Mouse (Mus musculus): ENCODE data around the gene Hectd1. TPM values are rescaled to one million over a fixed set of nuclear protein-coding genes. Genes with fewer than 3 reads are reported as not detected.

Gene Hectd1
- total RNA-seq, 2 experiments from 2014 or later: 58.2 to 83.8 TPM

DNA sequence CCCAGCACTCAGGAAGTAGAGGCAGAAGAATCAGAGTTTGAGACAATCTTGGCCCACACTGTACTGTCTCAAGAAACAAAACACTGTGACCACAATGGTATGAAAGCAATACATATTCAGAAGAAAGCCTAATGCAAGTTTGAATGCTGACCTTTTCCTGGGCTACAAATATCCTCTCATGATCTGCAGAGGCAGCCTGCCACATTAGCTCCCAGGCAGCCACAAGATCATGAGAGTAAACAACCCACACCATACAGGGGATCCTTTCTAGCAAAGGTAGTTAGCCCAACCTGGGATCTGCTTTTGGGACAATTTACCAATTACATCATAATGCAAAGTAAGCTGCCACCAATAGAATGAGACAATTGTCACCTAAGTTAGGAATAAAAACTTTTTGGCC is 18.8 kb downstream of the Hectd1 start:
- ATAC-seq (replicated peaks; ENCODE audit: poor library complexity): no peak

- peak; percentile 91 for ATAC-seq (replicated peaks; ENCODE audit: poor library complexity)
Measured at GRCm38 (mm10) chr12:51784842-51785241, 44.5 kb downstream of the Hectd1 start.

- peak; percentile 66 for ATAC-seq (replicated peaks; ENCODE audit: poor library complexity)
Measured at GRCm38 (mm10) chr12:51768702-51769101, 60.6 kb downstream of the Hectd1 start.

- ATAC-seq (replicated peaks; ENCODE audit: poor library complexity): peak; percentile 84
Measured at GRCm38 (mm10) chr12:51767454-51767853, 61.9 kb downstream of the Hectd1 start.

GRCm38 (mm10) chr12:51759374-51759773 is 70.0 kb downstream of the Hectd1 start:
- ATAC-seq (replicated peaks; ENCODE audit: poor library complexity): no peak

DNA sequence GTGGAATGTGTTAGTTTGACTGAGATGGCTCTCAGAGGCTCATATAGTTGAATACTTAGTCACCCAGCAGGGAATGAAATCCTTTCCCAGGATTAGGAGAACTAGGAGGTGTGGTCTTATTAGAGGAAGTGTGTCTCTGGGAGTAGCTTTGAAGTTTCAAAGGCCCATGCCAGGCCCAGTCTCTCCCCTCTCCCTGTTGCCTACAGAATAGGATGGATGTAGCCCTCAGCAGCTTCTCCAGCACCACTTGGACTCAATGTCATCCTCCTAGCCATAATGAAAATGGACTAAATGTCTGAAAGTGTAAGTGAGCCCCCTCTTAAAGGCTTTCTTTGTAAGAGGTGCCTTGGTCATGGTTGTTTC is 72.8 kb downstream of the Hectd1 start:
- no peak for ATAC-seq (replicated peaks; ENCODE audit: poor library complexity)

DNA sequence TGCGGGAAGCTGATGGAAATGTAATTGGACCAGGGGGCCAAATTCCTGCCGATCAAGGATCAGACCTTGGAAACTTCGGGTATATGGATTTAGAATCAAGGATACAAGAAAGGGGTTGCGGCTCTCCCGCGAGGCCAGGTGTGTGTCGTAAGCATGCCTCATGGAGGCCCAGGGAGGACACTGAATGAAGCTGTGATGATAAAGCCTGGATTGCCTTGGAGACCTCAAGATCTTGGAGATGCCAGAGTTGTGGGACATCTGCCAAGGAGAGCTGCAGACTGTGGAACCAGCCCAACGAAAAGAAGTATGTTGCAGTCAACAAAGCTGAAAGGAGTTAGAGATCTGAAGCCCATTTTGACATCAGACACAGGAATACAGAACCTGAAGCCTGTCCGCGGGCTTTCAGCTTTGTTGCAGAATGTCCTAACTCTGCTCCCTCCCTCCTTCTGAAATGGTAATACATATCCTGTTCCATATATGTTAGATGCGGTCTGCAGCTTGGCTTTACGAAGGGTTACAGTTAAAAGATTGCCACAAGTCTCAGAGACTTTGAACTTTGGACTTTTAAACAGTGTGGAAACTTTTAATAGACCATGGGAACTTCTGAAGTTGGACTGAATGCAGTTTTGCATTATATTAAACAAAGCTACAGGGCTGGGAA is 73.3 kb downstream of the Hectd1 start:
- ATAC-seq (replicated peaks; ENCODE audit: poor library complexity): no peak

DNA sequence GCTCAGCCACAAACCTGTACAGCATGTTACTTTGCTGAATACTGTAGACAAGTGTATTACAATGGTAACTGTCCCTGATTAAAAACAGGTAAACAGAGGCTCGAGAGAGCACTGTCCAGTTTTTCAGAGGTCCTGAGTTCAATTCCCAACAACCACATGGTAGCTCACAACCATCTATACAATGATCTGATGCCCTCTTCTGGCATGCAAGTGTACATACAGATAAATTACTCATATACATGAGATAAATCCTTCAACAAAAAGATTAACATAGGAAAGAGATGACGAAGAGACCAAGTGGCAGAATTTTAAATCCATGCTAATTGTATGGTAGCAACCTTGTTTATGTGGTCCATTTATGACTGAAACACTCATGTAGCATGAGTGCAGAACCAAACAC is 82.0 kb downstream of the Hectd1 start:
- ATAC-seq (replicated peaks; ENCODE audit: poor library complexity): no peak

DNA sequence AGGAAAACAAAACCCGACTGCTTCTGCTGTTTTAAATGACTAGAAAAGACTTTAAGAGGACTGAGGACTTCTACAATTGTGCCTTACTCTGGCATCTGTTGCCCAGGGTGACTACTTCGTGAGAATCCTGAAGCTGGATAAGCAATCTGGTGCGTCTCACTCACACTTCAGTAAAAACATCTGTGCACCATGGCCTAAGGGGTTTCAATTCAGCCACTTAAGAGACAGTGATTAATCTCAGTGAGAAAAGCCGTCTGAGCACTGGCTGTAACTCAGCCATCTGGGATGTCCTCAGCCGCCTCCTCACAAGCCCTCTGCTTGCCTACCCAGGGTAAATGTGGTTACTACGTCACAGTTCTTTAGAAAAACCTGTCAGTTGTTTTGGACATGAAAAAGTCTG is 84.4 kb downstream of the Hectd1 start:
- no peak for ATAC-seq (replicated peaks; ENCODE audit: poor library complexity)

DNA sequence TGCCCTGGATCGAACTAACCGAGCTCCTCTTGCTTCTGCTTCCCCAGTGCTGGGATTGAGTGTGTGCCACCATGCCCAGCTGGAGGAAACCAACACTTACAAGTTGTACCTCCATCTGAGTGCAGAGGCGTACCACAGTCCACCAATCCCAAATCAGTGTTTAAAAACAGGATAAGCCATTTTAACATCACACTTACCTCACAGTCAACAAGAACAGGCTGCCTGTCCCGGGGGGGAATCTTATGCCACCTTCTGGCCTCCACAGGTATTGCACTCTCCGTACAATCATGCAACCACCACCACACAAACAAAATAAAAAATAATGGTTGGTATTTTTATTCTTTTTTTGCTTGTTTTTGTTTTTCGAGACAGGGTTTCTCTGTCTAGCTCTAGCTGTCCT is 87.6 kb downstream of the Hectd1 start:
- peak; percentile 92 for ATAC-seq (replicated peaks; ENCODE audit: poor library complexity)

DNA sequence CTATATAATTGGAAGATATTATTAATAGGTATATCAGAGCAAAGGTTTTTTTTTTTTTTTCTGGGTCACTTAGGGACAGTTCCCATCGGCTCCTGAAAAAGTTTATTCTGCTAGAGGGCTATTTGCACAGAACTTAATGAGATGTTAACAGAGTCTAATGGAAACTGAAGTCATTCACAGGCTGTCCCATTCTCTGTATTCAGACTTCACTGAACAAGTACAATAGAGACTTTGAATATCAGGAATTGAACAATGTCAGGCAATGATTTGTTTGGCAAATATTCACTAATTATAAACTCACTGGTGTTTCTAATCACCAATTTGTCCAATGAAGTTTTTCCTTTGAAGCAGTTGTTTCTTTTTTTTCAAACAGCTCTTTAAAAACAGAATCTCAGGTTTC is 92.5 kb downstream of the Hectd1 start:
- ATAC-seq (replicated peaks; ENCODE audit: poor library complexity): no peak

DNA sequence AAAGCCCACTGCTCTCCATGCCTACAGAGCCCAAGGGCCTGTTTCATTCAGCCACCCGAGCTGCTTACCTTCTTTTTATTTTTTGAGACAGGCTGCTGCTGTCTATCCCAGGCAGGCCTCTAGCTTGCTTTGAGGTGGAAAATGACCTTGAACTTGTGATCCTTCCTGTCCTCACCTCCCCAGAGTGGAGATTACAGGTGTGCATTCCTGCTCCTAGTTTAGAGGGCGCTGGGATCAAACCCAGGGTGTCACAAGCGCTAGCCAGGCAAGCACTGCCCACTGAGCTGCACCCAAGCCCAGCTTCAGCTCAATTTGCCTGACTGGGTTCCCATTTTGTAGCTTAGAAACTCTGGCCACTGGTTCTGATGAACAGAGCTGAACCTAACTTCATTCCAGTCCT is 93.0 kb downstream of the Hectd1 start:
- no peak for ATAC-seq (replicated peaks; ENCODE audit: poor library complexity)

DNA sequence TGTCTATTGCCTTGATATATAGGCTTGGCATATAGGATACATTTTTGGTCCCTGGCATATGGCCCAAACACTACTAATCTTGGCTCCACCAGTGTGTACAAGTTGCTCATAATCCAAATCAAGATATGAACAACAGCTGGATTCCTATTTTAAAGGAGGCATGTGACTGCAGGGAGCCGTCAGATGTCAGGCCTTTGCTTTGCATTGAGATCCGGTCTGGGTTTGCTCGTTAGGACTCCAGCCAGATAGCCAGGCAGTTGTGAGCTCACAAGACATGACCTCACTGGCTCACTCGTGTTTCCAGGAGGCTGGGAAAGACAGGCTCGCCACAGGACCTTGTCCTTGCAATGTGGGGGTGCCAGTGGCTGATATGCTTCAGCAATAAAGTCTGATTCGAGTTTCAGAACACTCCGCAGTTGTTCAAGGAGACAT is 93.5 kb downstream of the Hectd1 start:
- peak; percentile 34 for ATAC-seq (replicated peaks; ENCODE audit: poor library complexity)

GRCm38 (mm10) chr12:51734605-51735211 is 94.6 kb downstream of the Hectd1 start:
- ATAC-seq (replicated peaks; ENCODE audit: poor library complexity): no peak

DNA sequence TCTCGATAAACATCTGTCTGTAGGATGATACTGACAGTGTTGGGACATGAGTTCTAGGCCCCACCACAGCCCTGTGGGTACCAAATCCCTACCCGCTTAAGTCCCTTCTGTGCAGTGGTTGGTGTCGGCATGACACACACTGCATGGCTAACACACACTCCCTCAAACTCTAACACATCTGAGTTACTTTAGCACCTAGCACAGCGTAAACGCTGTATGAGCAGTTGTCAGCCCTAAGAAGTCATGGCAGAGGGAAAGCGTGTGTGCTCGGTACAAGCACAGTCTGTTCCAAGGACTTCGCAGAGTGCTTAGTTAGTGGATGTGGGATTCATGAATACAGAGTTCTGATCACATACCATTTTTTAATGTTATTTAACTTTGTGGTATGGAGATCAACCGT is 99.5 kb downstream of the Hectd1 start:
- no peak for ATAC-seq (replicated peaks; ENCODE audit: poor library complexity)

DNA sequence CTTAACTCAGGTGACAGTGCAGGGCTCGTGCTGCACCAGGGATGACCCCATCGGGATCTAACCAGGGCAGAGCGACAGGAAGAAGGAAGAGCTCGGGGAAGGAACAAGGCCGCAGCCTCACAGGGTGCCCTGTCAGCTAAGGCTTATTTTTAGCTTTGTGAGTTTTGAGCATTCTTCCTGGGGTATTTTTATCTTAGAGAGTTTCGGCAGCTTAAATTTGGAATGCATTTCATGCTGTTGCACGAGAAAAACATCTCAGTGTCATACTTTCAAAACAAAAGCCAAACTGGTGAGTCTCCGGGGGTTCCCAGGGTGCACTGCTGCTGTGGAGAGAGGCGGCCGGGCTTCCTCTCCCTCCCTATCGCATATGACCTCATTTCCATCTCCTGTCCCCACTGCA is 100.3 kb downstream of the Hectd1 start:
- ATAC-seq (replicated peaks; ENCODE audit: poor library complexity): no peak

DNA sequence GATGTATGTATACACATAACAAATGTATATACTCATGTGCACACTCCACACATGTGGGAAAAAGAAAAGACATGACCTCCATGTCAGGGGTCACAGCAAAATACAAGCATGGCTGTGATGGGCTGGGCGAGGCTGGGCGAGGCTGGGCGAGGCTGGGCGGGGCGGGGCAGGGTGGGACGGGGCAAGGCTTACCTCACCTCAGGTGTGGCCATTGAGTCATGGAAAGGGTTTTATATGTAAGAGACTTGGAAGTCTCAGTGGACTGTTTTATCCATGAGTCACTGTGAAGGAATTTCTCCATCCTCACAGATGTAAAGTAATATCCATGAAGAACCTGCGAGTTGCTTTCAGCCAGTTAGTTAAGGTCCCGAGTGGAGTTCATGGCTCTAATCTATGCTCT is 107.5 kb downstream of the Hectd1 start:
- ATAC-seq (replicated peaks; ENCODE audit: poor library complexity): no peak

DNA sequence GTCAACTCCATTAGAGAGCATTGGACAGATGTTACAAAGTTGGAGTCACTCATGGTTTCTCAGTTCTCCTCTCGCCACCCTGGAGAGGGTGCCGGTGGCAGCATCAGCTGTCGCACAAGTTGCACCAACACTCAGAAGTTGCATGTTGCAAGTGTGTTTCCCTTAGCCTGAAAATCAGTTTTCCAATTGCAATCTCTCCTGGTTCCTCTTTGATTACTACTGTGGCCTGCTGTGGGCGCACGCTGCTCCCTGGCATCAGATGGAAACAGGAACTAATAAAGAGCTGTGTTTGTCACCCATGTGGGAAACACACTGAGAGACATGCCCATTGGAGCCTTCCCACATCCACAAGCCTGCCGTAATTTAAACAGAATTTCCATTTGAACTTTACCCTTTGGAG is 110.7 kb downstream of the Hectd1 start:
- peak; percentile 98 for ATAC-seq (replicated peaks; ENCODE audit: poor library complexity)

DNA sequence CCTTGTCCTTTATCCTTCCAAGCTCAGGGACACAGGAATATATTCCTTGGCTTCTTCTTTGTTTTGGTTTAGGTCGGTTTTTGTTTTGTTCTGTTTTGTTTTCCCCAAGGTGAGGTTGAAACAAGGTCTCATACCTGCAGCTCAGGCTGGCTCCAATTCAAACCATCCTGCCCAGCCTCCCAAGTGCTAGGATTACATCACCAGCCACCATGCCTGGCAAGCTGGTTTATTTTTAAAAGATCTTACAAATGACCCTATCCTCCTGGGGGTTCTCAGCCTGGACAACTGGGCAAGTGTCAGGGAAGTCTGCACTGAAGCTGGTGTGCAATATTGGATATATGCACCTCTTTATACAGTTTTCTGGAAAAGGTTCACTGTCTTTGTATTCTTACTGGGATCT is 116.7 kb downstream of the Hectd1 start:
- no peak for ATAC-seq (replicated peaks; ENCODE audit: poor library complexity)

GRCm38 (mm10) chr12:51710154-51710553 is 119.2 kb downstream of the Hectd1 start:
- ATAC-seq (replicated peaks; ENCODE audit: poor library complexity): no peak

DNA sequence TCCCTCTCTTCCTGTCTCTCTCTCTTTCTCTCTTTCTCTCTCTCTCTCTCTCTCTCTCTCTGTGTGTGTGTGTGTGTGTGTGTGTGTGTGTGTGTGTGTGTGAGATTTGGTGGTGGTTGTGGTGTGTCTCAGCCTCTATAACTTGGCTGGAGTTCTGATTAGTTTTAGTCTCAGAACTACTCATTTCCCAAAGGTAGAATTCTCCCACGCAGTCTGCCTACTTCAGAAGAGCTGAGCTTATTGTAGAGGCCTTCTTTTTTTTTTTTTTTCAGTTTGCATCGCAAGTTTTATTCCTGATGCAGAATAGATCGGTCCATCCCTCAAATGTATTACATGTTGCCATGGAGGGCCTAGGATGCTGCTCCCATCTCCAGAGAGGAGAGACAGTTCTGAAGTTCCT is 119.6 kb downstream of the Hectd1 start:
- no peak for ATAC-seq (replicated peaks; ENCODE audit: poor library complexity)

DNA sequence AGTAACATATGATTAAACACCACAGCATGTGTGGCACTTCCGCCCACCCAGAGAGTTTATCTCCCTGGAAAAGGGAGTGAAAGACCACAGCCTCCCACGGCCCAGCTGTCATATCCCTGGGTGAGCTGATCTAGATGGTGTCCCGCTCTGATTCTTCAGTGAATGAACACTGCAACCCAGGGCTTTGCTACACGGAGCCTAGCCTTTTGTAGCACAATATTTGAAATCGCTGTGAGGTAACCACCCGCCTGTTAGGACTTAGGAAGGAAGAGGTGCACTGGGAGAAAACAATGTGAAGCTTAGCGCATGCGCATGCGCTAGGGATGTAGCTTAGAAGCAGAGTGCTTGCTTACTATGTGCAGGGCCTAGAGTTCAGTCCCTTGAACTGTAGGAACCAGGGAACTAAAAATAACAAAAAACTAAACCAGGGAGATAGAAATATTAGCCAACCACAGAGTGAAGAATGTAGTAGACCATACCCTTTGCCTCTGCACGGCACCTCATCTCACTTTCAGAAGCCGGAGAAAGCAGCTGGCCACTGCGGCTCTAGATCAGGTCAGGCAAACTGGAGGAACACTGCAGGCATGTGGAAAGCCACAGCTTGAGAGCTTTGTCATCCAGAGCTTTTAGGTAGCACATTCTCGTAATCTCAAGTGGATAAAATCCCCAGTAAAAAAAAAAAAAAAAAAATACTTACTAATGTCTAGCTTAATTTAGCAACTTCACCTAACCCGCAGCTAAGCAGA is 120.2 kb downstream of the Hectd1 start:
- ATAC-seq (replicated peaks; ENCODE audit: poor library complexity): peak; percentile 32
